Mouse (Mus musculus): ENCODE results near the gene Ripk3.

Gene Ripk3

DNA sequence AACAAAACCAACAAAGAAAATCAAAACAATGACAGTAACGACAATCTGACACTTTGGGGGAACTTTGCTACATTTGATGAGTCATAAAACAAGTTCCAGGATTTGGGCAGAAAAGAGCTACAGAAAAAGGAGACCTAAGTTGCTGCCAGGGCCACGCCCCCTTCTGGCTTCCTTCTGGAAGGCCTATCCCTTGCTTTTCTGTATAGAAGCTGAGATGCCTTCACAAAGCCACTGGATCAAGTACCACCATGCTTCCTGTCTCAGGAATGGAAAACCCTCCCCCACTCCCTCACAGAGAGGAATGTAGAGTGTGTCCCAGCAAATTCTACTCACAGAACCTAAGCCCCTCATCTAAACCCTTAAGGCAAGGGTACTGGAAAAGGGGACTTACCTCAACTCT, 5.3 kb upstream of the Ripk3 start:
- no peak for DNase-seq

DNA sequence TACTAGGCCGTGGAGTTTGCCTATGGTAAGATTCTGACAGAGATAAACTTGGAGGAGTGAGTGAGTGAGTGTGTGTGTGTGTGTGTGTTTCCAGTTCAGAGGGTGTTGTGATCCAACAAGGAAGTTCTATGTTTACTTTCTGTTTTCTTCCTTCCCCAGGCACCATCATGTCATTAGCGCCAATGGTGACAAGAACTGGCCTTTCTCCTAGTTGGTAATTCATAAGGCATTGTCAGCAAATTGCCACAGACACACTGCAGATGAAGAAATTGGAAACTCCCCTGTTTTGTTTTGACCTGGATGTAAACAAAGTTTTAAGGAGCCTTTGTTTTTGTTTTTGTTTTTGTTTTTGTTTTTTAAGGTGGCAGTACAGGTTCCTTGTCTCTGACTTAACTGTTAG, 4.8 kb upstream of the Ripk3 start:
- no peak for DNase-seq

DNA sequence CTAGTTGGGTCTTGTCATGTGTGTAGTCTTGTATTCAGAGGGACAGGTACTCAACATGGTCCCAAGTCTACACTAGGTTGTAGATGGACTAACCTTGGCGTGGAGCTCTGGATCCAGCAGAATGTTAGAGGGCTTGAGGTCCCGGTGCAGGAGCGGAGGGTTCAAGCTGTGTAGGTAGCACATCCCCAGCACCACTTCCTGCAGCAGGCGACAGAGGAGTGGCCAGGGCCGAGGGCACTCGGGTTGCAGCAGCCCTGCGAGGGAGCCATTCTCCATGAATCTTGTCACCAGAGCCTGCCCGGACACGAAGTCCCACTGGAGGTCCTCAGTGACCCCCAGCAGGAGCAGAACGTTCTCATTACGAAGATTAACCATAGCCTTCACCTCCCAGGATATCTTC, 934 bp downstream of the Ripk3 start:
- DNase-seq: no peak

DNA sequence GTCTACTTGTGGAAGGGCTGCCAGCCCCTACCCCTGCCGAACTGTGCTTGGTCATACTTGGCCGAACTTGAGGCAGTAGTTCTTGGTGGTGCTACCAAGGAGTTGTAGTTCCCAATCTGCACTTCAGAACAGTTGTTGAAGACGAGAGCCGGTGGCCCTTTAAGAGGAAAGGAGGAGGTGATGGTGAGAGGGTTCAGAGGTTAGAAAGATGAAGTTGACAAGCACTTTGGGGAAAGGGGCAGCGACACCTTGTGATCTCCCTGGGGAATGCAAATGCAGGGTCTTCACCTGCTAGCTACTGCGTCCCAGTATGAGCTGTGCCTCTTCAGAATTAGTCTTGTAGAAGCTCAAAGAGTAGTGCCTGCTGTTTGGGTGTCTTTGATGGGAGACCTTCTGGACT, 3.5 kb downstream of the Ripk3 start:
- no peak for DNase-seq

DNA sequence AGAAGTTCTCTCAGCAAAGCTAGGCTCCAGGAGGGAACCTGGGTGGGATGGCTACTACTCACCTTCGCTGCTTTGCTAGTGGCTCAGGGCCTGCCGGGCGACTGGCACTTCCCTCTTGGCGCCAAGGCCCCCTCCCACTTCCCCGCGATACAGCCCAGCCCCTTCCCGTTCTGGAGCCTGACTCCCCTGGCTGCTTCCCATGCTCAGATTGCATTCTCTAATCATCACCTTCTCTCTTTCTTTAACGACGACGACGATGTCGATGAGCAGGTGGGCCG, 4.8 kb downstream of the Ripk3 start, which contains the start of gene Adcy4:
Gene Adcy4 (minus strand): TSS at position 138 of the 278 bp plus-strand sequence.
- DNase-seq: no peak

DNA sequence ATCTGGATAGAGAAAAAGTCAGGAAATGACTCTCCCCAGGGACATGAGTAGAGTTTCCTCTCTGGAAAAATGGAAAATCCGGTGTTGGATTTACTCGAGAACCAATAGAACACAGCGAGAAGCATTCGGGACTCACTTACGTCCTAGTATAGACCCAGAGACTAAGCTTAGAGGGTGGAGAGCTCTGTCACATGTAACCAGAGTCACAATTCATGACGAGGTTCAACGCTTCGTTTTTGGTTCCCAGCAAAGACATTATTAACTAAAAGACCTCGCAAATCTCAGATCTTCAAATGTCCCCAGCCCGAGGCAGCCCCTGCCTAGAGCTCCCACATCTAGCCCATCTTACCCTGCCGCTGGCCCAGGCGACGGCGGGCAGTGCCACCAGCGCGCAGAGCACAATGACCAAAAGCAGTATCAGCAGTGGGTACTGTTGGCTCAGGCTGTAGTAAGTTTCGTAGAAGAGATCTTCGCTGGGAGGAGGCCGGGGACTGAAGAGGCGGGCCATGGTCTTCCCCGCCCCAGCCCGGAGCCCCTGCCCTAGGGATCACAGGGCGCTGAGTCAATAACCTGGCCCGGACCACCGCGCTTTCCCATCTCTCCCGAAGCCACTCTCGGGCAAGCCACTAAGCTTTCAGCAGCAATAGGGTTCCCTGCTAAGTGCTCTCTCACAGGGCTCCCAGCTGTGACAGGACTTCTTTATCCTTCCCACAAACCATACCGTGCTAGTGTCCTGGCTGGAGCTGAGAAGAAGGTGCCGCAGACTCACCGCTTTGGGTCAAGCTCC, 5.3 kb downstream of the Ripk3 start:
- DNase-seq: no peak

DNA sequence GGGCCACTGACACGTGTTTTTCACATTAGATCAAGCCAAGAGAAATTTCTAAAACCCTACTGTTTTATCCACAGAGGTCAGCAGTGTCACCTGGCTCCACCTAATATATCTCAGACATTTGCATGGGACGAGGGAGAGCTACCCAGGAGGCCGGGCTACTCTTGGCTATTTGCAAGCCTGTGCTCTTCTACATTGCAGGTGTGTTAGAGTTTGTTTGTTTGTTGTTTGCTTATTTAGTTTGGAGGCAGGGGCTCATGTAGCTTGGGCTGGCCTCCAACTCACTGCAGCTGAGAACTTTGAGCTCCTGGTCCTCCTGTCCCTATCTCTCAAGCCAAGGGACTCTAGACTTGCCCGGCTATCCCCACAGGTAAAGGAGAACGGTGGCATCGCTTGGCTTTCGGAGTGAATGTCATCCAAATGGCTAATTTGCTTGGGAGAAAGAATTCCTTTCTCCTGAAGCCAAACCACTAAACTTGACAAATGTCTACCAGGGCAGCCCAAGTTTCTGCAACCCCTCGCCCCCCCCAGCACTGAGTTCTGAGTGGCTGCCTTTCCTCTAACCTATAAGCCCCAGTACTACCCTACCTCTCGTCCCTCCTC, 6.2 kb downstream of the Ripk3 start:
- no peak for DNase-seq

DNA sequence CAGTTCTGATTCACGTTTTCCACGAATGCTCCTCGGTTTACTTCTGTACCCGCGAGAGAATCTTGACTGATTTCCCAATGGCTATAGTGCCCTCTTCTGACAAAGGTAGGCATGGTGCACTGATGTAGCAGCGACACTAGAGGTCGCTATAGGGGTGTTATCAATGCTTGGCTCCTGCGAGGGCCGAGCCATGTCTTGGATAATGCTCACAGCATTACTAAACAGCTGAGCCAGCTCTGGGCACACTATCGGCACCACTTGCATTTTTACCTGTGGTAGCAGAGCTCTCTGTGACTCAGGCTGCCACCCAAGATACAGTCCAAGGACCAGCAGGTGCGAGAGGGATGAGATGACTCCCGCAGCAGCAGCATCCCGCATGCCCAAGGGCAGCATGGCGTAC, 7.4 kb downstream of the Ripk3 start:
- DNase-seq: peak; percentile 60

DNA sequence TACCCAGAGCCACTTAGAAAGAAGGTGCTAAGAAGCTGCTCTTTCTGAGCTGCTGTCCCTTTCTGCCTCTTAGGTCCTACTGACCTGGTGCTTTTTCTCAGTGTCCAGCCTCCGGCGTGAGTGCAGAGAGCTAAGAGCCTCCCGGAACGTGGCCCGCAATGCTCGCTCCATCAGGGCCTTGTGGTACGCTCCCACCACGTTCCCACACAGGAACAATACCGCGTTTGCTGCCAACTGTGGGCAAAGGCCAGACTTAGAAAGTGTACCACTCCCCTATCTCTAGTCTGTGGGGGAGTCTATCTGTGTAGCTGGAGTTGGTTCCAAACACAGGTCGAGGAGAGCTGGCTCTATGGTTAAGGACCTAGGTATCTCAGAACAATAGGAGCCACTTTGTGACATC, 7.9 kb downstream of the Ripk3 start:
- no peak for DNase-seq

DNA sequence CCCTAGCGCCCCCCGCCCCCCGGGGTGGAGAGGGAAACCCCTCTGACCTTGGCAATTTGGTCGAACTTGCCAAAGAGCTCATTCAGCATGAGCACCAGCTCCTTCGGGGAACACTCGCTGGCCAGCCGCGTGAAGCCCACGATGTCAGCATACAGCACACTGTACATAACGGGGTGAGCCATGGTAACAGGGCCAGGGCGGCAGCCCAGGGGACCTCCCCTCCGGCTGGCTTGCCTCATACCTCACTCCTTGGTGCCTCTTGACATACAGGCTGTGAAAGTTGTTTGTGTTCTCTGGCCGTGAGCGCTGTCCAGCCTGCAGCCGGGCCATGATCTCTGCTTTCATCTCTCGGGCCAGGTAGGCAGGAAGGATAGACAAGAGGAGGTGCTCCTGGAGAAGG, 9.0 kb downstream of the Ripk3 start:
- DNase-seq: no peak

DNA sequence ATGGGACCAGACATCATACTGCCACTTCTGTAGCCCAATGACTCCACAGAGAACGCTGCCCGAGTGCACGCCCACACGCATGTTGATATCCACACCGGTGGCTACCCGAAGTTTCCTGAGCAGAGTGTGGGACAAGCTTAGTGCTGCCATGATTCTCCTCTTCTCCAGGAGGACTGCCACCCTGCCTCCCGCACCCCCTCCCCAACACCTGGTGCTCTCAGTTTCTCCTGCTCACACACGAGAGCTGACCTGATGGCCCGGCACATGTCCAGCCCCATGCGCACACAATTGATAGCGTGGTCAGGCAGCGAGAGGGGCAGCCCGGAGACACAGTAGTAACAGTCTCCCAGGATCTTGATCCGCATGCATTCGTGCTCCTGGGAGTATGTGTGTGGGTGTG, 10.0 kb downstream of the Ripk3 start:
- no peak for DNase-seq

DNA sequence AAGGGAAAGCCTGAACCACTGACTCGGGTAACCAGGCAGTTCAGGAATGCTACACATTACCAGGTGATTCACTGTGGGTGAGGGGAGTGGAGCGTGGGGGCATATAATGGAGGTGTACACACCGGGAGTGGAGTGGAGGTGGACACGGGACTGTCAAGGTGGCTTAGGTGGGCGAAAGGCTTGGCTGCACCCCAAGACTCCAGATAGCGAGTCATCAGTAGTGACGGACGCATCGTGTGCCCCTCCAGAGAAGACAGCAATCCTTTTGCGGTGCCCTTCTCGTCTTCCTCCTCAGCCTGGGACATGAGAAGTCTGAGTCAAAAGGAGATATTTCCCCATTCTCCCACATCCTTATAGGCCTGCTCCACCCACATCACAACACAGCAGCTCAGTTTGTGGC, 10.9 kb downstream of the Ripk3 start:
- DNase-seq: no peak

DNA sequence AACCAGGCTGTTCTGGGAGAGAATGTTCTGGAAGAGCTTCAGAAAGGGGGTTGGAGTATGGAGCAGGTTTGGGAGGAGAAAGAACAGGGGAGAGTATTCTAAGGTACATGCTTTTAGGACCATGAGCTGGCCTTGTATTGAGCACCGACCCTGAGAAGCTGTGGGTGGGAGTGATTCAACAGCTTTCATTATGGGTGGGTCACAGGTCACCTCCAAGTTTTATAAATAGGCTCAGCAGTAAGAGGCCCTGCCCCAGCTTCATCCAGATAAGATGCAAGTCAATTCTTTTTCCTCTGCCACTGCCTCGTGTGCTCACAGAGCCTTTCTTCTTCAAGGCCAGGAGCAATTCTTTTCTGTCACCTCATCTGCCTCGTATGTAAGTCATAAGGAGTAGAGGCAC, 11.5 kb downstream of the Ripk3 start:
- DNase-seq: no peak

DNA sequence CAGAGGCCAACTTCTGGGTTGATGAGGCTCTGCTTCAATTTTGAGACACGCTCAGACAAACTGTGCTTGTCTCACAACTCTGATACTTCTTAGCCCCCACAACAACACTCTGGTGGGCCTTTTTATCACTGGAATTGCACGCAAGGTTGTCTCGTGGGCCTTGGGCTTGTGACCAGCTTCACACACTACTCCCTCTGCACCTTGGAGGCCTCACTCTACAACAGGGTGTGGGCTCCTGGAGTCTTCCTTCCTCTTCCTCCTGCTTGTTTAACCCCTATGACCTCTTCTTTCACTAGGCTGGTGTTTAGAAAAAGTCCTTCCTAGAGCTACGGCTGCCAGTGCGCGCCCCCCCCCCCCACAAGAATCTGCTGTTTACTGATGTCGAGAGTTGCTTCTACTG, 12.0 kb downstream of the Ripk3 start:
- DNase-seq: no peak

DNA sequence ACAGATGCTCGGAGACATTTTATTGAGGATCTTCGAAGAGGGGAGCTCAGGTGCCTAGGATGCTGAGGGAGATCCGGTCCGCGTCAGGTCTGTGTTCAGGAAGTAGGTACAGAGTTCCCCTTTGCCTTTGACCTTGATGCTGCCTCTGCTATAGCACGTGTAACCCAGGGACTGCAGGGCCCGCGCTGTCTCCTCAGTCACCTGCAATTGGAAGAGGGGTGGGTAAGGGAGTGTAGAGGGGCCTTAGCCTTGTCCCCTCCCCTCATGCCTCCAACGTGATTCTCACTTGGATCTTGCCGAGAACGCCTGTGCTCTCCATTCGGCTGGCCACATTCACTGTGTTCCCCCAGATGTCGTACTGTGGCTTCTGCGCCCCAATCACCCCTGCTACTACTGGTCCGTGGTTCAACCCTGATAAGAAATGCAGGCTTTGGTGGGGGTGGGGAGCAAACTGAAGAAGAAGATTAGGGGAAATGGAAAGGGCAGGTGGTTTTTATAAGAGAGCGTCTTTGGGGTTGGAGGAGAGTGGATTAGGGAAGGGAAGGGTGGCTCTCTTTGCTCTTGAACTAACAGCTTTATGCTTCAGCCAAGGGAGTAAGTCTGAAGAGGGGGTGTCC, 19.5 kb downstream of the Ripk3 start:
- peak; percentile 69 for DNase-seq

DNA sequence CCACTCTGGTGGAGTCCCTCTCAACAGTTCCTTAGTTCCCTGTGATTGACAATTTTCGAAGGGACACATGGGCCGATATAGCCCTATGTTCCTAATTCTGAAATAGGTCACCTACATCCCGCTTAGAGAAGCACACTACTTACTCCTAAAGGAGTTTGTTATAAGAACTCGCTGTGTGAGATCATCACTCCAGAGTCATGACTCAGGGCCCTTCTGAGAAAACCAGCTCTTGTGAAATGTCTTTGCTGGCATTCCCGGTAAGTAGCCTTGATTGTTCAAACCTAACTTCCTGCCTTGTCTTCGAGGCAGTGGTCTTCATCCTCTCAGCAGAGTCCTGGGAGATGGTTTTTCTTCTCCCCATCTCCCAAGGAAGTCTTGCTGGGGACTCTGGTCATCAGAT, 20.1 kb downstream of the Ripk3 start:
- no peak for DNase-seq

DNA sequence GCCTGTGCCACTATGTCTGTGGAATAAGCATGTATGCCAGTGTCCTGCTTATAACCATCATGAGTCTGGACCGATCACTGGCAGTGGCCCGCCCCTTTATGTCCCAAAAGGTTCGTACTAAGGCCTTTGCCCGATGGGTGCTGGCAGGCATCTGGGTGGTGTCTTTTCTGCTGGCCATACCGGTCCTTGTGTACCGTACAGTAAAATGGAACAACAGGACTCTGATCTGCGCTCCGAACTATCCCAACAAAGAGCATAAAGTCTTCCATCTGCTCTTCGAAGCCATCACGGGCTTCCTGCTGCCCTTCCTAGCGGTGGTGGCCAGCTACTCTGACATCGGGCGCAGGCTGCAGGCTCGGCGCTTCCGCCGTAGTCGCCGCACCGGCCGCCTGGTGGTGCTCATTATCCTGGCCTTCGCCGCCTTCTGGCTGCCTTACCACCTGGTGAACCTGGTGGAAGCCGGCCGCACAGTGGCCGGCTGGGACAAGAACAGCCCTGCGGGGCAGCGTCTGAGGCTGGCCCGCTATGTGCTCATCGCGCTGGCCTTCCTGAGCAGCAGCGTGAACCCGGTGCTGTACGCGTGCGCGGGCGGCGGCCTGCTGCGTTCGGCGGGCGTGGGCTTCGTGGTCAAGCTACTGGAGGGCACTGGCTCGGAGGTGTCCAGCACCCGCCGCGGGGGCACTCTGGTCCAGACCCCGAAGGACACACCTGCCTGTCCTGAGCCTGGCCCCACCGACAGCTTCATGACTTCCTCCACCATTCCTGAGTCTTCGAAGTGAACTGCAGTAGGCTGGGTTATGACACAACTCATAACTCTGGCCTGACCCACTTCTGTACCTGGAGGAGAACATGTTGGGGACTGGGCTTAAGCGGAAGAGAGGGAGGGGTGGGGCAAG, 20.9 kb downstream of the Ripk3 start:
- peak; percentile 66 for DNase-seq

DNA sequence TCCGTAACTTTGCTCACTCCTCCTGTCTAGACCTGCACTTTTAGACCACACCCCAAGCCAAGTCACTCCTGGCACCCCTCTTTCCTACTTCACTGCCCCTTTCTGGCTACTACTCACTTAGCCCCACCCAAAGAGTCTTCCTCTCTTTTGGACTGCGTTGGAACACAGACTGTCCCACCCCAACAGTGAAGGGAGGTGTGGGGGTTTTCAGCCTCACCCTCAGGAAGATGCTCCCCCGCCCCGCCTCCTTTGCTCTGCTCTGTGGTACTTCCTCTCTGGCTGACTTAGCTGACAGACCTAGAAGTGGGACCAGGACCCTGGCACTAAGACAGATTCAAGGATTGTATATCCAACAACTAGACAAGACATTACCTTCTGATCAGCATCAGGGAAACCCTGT, 23.0 kb downstream of the Ripk3 start, which contains the start of gene Ltb4r1:
Gene Ltb4r1 (plus strand): TSS at position 267 of the 400 bp plus-strand sequence.
- DNase-seq: no peak

DNA sequence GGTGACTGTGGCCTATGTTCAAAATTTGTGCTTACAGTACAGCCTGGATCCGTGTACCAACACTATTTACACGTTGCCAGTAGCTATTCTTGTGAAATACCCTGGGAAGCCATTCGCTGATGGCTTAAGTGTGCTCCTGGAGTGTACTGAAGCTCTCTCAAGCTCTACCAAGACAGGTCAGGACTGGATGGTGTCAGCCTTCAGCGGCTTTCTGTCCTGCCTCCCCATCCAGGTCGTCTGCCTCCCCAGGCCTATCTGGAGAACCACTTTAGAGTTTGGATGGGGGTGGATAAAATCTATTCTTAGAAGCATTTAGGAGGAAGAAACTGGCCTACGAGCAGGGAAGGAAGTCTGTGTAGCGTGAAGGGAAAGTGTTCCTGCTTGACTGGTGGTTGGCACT, 25.5 kb downstream of the Ripk3 start:
- no peak for DNase-seq

DNA sequence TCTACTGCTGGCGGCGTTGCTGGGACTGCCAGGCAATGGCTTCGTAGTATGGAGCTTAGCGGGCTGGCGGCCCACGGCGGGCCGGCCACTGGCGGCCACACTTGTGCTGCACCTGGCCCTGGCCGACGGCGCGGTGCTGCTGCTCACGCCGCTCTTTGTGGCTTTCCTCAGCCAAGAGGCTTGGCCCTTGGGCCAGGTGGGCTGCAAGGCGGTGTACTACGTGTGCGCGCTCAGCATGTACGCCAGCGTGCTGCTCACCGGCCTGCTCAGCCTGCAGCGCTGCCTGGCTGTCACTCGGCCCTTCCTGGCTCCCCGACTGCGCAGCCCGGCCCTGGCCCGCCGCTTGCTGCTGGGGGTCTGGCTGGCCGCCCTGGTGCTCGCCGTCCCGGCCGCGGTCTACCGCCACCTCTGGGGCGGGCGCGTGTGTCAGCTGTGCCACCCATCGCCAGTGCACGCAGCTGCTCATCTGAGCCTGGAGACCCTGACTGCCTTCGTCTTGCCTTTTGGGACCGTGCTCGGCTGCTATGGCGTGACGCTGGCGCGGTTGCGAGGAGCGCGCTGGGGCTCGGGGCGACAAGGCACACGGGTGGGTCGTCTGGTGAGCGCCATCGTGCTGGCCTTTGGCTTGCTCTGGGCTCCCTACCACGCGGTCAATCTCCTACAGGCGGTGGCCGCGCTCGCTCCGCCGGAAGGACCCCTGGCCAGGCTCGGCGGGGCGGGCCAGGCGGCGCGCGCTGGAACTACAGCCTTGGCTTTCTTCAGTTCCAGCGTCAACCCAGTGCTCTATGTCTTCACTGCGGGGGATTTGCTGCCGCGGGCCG, 26.5 kb downstream of the Ripk3 start:
- DNase-seq: peak; percentile 39

DNA sequence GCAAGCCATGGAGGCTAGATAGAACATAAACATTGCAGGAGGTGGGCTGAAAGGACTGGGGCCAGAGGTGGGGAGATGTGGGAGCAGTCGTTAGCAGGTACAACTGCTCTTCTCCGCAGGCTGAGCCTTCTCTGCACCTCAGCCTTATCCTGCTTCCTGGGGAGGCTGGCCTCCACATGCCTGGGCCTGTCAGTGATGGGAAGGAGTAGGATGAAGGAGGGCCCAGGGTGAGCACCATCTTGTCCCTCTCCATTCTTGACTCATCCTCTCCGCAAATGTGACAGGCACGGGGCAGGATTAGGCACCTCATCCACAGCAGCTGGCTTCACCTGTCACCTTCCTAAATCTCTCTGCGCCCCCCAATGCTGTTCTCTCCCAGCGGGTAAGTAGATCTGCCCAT, 27.5 kb downstream of the Ripk3 start, which contains the start of gene Ltb4r2:
Gene Ltb4r2 (plus strand): TSS at position 266 of the 400 bp plus-strand sequence.
- no peak for DNase-seq

DNA sequence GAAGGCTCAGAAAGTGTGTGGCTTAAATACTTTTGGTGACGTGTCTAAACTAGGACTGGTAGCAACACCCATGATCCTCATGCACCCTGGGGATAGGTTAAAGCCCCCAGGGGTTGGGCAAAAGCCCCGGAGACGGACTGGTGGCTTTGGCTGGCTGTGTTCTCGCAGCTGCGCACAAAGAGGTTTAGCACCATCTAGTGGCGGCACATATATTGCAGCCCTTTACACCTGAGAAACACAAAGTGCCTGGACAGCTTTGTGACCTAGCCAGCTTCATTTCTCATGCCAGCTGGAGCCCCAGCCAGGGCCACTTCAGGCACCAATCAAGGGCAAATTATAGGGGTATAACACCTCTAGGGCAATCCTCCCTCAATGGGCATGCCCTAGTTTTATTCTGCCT, 28.5 kb downstream of the Ripk3 start:
- DNase-seq: peak; percentile 83
